Mouse (Mus musculus): Measurements from ENCODE around the gene Enpep. TPM values are rescaled to one million over a fixed set of nuclear protein-coding genes. Genes with fewer than 3 reads are reported as not detected.
A peak's percentile ranks its signal among the peaks of the same experiment; 100 is the strongest.

Enpep gene
- total RNA-seq, 2 experiments from 2014 or later = 11.0 to 32.1 TPM

DNA sequence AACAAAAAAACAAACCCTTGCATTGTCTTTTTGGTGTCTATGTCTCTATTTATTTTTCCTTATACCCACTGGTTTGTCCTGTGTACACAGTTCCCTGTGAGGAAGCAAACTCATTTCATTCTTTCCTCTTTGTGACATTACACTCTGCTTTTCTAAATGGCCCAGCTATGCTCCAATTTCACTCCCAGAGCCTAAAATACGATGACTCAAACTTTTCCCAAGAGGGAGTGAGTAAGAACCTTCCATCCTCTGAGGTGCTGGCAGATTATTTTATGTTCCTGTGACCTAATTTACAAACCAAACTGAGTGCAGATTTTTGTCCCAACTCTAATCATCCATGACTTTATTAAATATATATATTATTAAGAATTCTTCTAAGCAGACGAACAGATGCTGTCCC lies 19.3 kb downstream of the Enpep start:
- DNase-seq (ENCODE audit: low spot score in 2 of 2) = no peak

DNA sequence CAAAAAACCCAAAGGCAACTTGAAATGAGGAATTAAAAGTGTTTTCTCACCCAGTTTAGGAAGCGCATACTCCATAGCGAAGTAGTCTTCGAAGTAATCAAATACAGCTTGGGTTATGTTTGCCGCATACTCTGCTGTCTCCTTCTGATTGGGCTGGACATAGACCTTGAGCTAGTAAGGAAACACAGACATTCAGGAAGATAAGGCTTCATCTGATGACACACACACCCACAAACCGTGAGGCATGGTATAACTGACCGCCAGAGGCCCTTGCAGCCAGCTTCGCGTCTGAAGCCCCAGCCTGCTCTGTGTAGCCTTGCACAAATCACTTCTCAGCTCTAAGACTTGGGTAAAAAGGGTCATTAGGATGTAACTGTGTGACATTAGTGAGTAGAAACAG lies 20.0 kb downstream of the Enpep start:
- no peak for DNase-seq (ENCODE audit: low spot score in 2 of 2)

DNA sequence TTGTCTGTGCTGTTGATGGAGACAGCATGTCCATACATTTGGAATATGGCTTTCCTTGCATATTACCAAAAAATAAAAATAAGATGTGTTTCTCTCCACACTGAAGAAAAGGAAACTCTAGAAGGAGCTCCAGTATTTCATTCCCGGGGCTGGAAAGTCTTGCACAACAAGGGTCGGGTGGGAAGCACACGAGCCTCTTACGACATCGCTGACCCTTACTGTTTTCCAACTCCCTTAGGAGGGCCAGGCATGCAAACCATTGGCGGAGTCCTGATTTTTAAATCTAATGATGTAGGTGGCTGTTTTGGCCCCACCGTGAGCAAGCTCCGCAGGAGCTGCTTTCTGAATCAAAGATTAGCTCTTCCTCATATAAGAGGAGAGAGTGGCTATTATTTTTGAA lies 20.6 kb downstream of the Enpep start:
- no peak for DNase-seq (ENCODE audit: low spot score in 2 of 2)

DNA sequence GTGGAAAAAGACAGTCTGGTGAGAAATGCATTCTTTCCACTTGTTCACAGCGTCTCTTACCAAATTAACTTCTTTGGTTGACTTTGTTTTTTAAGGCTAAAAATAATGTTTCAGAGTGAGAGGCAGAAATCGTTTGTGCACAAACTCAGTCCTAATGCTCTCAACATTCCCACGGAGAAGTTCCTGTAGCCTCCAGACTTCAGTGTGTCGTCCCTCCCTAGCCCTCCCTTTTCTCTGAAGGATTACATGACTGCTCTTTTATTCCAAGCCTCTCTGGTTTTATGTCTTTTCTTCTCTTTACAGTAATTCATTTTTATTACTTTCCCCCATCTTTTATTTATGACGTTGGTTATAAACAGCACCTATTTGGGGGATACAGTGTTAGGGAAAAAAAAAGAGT lies 22.6 kb downstream of the Enpep start:
- no peak for DNase-seq (ENCODE audit: low spot score in 2 of 2)

DNA sequence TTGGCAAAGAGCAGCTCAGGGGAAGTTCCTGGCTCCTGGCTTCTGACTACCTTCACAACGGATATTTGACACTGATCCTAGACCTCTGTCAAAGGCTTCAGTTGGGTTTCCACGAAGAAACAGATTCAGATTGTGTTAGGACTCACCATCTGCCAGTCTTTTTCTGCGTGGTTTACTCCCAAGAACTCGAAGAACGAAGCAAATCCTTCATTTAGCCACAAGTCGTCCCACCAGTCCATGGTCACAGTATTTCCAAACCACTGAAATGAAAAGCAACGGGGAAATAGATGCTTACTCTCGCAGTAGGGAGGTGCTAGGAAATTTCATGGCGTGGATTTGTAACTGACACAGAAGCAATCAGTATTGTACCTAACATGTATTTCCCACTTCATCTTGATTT lies 23.6 kb downstream of the Enpep start:
- no peak for DNase-seq (ENCODE audit: low spot score in 2 of 2)

DNA sequence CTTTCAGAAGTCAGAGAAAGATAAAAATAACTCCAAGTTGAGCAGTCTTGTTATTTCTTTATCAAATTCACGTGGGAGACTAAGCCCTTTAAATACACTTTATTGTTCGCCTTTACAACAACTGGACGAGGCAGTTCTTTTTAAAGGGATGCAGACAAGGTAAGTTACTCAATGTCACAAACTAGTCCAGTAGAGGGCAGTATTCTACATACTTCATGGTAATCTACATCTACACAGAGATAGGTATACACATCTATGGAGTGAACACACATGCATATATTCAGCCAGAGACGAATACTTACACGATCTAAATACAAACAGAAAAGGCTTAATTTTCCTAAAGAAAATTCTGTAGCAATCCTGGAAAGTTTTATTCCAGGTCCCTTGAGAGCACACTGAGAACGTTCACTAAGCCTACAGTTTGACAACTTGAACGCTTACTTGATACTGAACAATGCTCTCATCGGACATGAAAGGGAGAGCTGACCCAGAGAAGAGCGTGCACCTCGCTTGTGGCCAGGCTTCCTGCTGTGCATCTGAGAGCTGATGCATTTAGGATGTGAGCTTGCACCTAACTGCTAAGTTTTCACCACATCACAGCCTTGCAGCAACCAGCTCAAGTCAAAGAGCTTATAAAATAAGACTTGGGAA lies 24.3 kb downstream of the Enpep start:
- DNase-seq (ENCODE audit: low spot score in 2 of 2) = no peak

DNA sequence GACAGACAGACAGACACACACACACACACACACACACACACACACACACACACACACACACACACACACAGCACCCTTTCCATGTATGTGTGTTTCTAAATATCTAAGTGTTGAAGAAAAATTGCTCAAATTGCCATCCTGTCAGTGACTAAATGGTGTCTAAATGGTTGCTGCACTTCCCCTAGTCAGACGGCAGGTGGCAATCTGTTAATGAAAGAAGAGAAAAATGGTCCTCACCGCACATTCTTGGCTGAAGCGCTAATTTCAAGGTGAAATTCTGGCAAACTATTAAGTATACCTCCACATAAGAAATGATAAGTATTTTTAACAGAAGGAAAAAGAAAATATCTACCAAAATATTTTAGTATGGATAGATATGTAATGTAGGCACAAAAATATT lies 28.6 kb downstream of the Enpep start:
- no peak for DNase-seq (ENCODE audit: low spot score in 2 of 2)

DNA sequence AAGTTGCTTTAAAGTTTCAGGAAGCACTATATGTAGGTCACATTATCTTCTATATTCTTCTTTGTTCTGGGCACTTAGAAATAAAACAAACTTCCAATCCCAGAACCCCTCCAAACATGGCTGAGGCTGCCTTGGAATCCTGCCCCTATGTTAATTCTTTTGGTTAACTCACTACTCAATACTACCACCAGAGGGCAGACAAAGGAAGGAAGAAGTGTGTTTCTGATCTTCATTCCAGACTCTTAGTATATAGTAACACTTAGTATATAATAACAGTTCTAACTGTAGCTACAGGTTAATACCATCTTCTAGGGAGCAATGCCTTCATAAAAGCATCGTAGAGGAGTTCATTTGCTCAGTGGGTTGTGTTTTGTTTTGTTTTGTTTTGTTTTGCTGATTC lies 32.6 kb downstream of the Enpep start:
- no peak for DNase-seq (ENCODE audit: low spot score in 2 of 2)

DNA sequence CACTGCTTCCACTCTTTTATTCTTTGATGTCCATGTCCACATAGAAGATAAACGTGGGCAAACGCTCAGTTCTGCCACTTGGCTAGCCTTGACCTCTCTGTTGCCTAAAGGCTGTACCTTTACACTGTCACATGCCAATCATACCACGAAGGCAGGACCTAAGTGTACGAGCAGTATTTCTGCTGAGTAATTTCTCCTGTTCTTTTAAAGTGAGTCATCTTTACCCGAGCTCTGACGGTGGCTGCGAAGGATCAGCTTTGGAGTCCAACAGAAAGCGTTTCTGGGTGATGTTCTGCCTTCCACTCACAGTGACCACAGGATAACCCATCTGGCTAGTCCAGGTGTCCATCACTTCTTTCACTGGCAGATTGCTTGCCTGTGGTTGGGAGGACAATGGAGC lies 33.9 kb downstream of the Enpep start:
- DNase-seq (ENCODE audit: low spot score in 2 of 2) = no peak

DNA sequence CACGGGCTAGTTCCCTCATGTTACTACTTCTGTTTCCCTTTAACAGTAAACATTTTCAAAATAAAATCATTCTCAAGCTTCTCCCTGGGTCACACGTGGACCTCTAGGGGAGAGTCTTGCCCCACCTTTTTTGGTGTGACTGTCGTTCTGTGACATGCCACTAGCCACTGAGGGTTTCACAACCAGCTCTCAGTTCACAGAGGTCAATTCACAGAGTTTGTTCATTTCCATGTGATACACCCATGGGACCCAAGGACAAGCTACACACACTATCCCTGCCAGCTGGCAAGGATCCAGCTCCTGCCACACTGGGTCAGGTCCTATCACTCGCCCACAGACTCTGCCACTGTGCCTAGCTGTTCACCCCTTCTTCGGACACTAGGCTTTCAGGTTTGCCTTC lies 35.5 kb downstream of the Enpep start:
- DNase-seq (ENCODE audit: low spot score in 2 of 2) = peak in 1 of 2 experiments; percentile 34

DNA sequence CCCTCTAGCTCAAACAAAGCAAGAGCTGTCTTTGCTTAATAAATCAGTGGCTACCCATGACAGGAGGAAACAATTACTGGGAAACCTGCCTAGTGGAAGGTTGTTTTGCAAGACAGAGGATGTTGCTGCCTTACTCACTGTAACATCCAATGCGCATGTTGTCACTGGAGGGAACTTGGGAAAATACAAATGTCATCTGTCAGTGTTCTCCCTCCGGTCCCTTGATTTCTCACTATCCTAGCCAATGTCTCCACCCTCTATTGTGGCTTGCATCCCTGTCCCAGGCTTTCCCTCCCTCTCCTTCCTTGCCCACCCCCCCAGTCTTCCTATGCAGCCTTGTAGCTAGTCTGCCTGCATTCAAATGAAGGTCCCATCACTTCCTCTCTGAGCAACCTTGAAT lies 36.6 kb downstream of the Enpep start:
- DNase-seq (ENCODE audit: low spot score in 2 of 2) = no peak

DNA sequence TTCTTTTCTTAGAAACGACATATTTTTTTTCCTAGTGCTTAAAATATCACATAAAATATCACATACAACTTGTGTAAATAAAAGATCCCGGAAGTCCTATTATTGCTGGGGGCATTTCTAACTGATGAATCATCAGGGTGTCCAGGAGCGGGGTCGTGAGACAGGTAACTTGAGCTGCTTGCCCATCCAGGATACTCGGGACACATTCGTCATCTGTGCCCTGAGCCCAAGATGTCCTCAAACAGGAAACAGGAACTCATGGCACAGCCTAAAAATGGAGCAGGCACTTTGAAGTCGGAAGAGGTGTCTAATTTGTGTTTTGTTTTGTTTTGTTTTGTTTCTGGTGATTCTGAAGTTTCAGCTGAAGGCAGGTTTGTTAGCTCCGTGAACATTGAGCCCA lies 43.0 kb downstream of the Enpep start:
- no peak for DNase-seq (ENCODE audit: low spot score in 2 of 2)

DNA sequence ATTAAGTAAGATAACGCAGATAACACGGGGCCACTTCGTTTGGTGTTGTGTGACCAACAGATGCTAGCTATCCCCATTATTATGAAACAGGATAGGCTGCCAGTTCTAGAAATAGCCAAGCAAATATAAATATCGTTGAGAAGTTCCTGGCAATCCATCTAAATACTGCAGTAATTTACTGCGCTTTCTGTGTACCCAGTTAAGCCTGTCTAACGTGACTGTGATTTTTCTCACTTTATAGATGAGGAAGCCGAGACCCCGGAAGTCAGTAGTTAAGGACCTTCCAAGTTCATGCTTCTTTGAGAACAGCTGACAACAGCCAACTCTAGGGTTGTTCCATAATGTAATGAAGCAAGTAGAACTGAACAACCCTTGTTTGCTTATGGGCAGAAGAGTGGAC lies 45.4 kb downstream of the Enpep start:
- DNase-seq (ENCODE audit: low spot score in 2 of 2) = no peak

DNA sequence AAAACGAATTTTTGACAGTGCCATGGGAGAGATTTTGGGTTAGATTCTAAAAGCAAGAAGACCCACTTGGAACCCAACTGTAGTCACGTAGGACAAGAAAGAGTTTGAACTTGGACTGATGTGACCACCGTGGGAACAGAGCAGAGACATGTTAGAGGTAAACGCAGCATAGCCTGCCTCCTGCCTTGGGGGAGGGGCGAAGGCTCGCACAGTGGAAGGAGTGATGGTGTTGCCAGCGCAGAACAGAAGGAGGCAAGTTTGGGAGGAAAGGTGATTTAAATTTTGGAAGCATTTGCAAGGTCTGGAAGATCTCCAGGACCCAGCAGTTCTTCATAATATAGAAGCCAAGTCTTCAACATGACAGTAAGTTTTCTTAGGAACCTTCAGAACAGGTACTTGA lies 46.1 kb downstream of the Enpep start:
- DNase-seq (ENCODE audit: low spot score in 2 of 2) = no peak

DNA sequence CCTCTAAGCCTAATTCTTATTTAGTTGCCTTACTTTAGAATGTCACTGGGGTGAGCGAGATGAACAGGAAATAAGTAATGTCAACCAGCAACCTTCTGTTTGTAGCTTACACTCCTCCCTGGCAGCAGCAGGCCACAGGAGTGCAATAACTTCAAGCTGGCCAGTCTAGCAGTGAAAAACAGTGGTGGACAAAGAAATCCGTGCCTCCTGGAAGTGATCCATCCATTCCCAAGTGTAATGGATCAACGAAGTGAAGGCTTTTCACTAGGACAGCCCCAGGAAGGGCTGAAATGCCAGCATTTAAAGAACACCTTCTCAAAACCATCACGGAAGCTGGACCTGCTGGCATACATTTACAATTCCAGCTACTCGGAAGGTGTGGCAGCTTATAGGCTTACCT lies 48.2 kb downstream of the Enpep start:
- no peak for DNase-seq (ENCODE audit: low spot score in 2 of 2)

DNA sequence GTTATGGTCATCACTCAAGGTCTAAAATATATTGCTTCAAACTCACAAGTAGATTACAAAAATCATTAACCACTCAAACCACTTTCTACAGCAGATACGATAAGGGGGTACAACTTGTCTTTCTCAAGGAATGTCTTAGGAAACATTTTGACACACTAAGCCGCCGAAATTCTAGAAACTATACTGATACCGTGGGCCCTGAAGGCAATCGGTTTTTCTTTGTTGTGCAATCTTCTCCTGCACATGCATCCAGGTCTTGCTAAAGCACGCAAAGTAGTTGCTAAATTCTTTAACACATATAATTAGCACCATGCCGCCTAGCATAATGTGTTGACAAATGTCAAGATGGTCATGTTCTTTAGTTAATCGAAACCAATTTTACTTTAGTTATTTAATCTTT lies 53.1 kb downstream of the Enpep start:
- DNase-seq (ENCODE audit: low spot score in 2 of 2) = no peak

DNA sequence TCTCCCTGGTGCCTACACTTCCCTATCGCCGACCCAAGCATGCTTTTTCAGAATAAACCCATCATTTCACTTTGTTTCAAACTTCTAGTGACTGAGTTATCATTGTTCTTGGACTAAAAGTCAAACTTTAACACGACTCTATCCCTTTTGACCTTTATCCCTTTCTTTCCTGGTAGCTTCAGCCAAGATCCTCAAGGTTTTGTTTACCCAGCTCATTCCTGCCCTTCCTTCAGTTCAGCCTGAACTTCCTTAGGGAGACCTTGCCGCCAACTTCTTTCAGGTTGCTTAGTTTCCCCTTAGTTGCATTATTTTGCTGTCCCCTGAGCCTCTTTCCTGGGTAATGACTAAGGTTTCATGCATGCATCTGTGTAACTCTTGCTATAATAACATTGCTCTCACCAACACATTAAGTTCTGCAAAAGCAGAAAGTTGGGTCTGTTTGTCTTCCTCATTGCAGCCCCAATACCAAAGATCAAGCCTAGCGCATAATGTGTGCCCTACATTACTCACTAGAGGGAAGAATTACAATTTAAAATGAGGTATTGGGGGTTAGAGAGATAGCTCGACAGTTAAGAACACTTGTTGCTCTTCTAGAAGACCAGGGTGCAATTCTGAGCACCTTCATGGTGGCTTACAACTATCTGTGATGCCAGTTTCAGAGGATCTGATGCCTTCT lies 59.2 kb downstream of the Enpep start:
- DNase-seq (ENCODE audit: low spot score in 2 of 2) = no peak

DNA sequence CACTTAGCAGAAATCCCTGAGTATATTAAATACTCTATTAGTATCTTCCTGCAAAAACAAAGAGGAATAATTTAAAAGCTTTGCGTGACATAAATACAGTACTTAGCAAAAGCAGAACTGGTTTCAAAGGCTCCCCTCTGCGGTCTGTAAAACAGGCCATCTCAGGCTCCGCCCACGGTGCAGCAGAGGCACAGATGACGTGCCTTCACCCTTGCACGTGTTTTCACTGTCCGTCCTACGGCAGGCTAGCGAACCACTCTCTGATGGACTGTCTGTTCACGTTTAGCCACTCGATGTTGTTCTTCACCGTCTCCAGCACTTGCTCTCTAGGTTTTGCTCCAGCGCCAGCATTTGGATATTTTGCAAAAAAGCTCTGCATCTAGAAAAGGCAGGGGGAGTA lies 62.5 kb downstream of the Enpep start:
- DNase-seq (ENCODE audit: low spot score in 2 of 2) = no peak

DNA sequence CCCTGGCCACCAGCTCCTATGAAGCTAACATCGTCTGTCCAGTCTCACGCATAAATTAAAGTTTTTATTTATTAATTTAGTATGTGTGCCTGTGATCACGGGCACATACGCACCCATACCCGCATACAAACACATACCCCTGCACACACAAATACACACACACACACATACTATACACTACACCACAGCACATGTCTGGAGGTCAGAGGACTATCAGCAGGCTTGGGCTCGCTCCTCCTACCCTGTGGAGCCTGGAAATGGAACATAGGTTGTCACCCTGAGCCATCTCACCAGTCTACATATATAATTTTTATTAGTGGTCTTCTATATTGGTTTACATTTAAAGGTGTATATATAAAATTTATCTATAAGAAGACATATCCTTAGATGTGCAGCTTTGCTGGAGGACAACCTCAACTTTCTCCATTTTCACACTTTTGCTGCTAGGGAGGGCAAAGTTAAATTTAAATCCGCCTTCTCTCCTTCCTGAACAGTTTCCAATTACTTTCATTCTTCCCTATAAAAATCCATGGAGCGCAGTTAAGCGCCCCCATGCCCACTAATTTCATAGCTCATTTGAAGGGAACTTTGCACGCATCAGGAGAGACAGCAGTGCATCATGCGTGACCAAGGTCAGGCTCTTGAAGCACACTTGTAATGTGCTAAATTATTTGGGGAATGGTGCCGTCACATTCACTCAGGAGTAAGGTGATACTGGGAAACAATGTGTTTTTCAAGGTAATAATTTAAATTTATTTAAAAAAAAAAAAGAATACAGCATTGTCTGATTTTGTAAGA lies 63.4 kb downstream of the Enpep start:
- DNase-seq (ENCODE audit: low spot score in 2 of 2) = no peak

DNA sequence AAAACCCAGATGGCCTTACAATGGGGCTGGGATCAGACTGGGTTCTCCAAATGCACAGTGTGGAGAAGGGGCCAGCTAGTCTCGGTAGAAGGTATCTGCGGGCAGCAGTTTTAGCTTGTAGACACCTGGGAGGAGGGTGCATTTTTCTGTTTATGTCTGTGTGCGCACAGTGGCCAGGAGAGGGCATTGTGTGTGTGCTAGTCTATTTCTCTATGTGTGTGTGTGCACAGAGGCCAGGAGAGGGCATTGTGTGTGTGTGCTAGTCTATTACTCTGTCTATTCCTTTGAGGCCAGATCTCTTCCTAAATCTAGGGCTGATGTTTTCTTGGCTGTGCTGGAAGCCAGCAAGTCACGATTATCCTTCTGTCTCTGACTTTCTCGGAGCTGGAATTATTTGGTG lies 74.0 kb downstream of the Enpep start:
- no peak for DNase-seq (ENCODE audit: low spot score in 2 of 2)

DNA sequence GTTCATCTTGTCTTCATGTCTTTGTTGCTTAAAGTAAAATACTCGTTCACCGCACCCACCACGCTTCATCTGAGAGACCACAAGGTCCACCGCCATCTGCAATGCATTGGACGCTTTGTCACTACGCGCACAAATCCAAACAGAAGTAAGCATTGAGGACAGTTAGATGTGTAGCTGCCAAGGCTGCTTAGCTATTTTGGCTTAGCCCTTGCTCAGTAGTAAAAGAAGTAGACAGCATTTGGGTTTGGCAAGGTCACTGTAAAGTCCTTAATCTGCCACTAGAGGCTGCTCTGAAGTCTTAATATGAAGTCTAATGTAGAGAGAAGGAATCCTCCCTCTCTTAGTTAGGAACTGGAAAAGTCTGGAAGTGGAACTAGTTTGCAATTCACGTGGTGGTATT lies 75.8 kb downstream of the Enpep start:
- DNase-seq (ENCODE audit: low spot score in 2 of 2) = no peak

DNA sequence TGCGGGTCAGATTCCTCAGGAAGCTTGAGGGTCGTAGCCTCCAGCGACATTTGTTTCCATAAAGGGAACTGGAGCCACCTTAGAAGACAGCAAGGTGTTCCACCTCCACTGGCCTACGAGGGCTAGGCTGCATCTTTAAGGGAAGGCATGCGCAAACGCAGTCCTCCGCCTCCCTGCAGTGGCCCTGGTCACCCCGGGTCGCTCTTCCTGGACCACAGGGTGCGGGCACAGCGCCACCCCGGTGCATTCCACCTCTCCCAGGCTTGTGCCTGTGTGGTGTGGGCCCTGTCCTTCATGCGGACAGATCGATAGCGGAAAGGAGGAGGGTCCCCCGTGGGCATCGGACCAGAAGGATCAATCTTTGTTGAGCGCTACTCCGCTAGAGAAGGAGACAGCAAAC lies 76.2 kb downstream of the Enpep start:
- no peak for DNase-seq (ENCODE audit: low spot score in 2 of 2)

DNA sequence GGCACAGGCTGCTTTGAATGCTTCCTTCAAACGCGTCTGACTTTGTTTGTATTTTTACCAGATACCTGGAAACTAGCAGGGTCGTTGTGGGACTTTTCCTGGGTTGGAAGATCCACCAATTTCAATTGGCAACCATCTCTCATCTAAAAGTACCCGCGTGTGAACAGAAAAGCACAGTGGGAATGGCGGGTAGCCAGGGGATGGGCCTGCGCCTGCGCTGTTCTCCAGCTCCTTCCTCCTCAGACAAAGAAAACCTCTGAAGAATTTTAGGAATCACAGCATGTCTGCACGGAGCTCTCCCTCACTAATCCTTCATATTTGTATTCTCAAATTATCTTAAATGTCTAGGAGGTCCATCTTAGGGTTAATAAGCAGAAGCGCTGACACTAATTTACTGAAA lies 78.3 kb downstream of the Enpep start:
- DNase-seq (ENCODE audit: low spot score in 2 of 2) = no peak
